Mouse (Mus musculus): ENCODE data around the gene Sec14l2.
"Not testable (repeated sequence)": the region's sequence is repeated elsewhere in the genome, so short reads cannot be mapped to it uniquely, and the experiment has no call there.

DNA sequence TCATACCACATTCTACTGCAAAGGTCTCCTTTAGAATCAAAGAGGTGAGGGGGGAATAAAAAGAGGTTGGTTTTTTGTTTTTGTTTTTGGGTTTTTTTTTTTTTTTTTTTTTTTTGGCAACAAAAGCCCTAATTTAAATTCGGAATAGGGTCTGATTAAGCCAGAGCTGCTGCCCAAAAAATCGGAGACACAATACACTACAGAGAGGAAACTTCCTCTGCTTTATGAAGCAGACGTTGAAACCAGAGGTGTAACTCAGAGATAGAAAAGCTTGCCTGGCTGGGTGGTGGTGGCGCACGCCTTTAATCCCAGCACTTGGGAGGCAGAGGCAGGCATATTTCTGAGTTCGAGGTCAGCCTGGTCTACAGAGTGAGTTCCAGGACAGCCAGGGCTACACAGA lies 8.7 kb downstream of the Sec14l2 start:
- not testable (repeated sequence) for TF ChIP-seq CTCF (conservative IDR thresholded peaks at IDR 0.05 in 1 of 2, IDR thresholded peaks at IDR 0.05 in 1 of 2; ENCODE audit: low read depth in 2 of 2, low read length in 2 of 2); CHD1 (IDR thresholded peaks at IDR 0.05; ENCODE audit: low read depth, low read length)

All from CH12.LX (cell line).